Mouse (Mus musculus): Measurements from ENCODE around the gene Rpl9-ps6. TPM values are rescaled to one million over a fixed set of nuclear protein-coding genes. Genes with fewer than 3 reads are reported as not detected.

The Rpl9-ps6 gene
- polyA plus RNA-seq, 1 experiment from 2014 or later, result 98.3 TPM

DNA sequence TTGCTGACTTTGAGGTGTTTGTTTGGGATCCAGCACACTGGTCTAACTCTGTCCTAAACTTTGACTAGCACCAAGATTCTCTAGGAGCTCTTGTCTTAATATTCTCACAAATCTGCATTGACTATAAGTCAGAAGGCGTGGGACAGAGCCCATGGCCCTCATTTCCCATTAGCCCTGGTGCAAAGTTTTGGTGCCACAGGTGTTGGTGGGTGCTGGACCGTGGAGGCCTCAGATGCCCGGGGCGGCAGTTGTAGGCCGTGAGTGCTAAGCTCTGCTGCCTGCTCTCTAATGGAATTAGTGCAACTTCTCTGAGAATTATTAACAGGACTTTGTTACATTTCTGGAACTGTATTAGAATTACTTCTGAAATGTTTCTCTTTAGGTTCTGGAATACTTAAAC is 31.6 kb upstream of the Rpl9-ps6 start:
- 94% methylated on average over 5 of the region's 5 CpGs for WGBS
- DNase-seq (ENCODE audit: low spot score) (no peak), ATAC-seq (ENCODE audit: insufficient number of reproducible peaks, low FRiP score, low TSS enrichment, low read depth) (no peak)
- H3K27ac ChIP-seq (replicated peaks; ENCODE audit: low read depth, low read length), result no peak overlapping the region
- no peak overlapping the region for H3K9ac ChIP-seq (ENCODE audit: low read length)
- H3K4me1 ChIP-seq (ENCODE audit: control insufficient read depth, insufficient read depth, low read length), result no peaks in the 10 kb centered on the region
- H3K9me3 ChIP-seq (ENCODE audit: control insufficient read depth, low read length), result no peaks in the 10 kb centered on the region
- H3K4me2 ChIP-seq (ENCODE audit: low read depth, severe bottlenecking), result no peak overlapping the region
- H3K36me3 ChIP-seq (ENCODE audit: control insufficient read depth, insufficient read depth, low read length), result peaks cover 12% of the 10 kb centered on the region; the same call in 1 of the 2 replicates
- no peak overlapping the region for H3K4me3 ChIP-seq (ENCODE audit: low read depth, low read length)
- H3K27me3 ChIP-seq (ENCODE audit: control insufficient read depth, insufficient read depth, low read length), result no peaks in the 10 kb centered on the region

DNA sequence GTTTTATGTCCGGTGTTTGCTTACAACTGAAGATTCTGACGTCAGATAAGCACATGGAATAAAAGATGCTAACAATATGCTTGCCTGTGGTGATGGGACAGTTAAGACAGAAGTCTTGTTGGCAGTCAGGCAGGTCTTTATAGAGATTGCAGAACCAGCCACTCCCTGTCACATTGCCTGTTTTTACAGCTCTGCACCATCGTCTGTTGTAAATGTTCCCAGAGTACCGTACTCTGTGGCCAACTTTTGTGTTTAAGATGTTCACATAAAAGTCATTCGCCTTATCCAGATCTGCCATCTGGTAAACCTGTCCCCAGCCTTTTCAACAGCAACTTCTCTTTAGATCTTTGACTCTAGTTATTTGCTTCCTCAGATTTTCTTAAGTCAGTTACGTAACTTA is 31.0 kb upstream of the Rpl9-ps6 start:
- no peak overlapping the region for H3K27ac ChIP-seq (replicated peaks; ENCODE audit: low read depth, low read length)
- H3K27me3 ChIP-seq (ENCODE audit: control insufficient read depth, insufficient read depth, low read length), result no peaks in the 10 kb centered on the region
- no peaks in the 10 kb centered on the region for H3K9me3 ChIP-seq (ENCODE audit: control insufficient read depth, low read length)
- no peak overlapping the region for H3K4me3 ChIP-seq (ENCODE audit: low read depth, low read length)
- no peak for DNase-seq (ENCODE audit: low spot score)
- no peaks in the 10 kb centered on the region for H3K4me1 ChIP-seq (ENCODE audit: control insufficient read depth, insufficient read depth, low read length)
- no peak overlapping the region for H3K4me2 ChIP-seq (ENCODE audit: low read depth, severe bottlenecking)
- no peak for ATAC-seq (ENCODE audit: insufficient number of reproducible peaks, low FRiP score, low TSS enrichment, low read depth)
- H3K36me3 ChIP-seq (ENCODE audit: control insufficient read depth, insufficient read depth, low read length), result peaks cover 12% of the 10 kb centered on the region; the same call in 1 of the 2 replicates
- no peak overlapping the region for H3K9ac ChIP-seq (ENCODE audit: low read length)
- WGBS, result 86% methylated on average over 6 of the region's 6 CpGs

DNA sequence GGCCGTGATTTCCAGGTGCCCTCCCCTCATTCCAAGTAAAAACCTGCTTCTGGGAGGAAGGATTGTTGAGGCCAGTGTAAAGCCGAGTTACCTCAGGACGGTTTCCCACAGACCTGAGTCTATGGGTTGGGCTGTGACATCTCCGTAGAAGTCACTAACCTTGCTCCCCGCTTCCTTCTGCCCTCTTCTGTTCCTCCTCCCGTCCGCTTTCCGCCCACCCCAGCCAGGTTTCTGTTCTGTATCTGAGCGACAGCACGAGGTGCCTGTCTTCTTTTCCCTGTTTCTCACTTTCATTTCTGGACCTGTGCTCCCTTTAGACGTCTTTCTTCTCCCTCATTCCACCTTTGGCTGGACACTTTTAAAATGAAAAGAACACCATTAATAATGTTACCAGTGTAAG is 28.7 kb upstream of the Rpl9-ps6 start:
- Histone ChIP-seq H3K4me2 (ENCODE audit: low read depth, severe bottlenecking) (no peak overlapping the region), H3K9ac (ENCODE audit: low read length) (no peak overlapping the region), H3K4me3 (ENCODE audit: low read depth, low read length) (no peak overlapping the region), H3K4me1 (ENCODE audit: control insufficient read depth, insufficient read depth, low read length) (no peaks in the 10 kb centered on the region), H3K27me3 (ENCODE audit: control insufficient read depth, insufficient read depth, low read length) (no peaks in the 10 kb centered on the region), H3K9me3 (ENCODE audit: control insufficient read depth, low read length) (no peaks in the 10 kb centered on the region), H3K36me3 (ENCODE audit: control insufficient read depth, insufficient read depth, low read length) (peaks cover 12% of the 10 kb centered on the region; the same call in 1 of the 2 replicates), H3K27ac (replicated peaks; ENCODE audit: low read depth, low read length) (no peak overlapping the region)
- ATAC-seq (ENCODE audit: insufficient number of reproducible peaks, low FRiP score, low TSS enrichment, low read depth), result no peak
- DNase-seq (ENCODE audit: low spot score), result no peak
- WGBS, result 91% methylated on average over 11 of the region's 11 CpGs

DNA sequence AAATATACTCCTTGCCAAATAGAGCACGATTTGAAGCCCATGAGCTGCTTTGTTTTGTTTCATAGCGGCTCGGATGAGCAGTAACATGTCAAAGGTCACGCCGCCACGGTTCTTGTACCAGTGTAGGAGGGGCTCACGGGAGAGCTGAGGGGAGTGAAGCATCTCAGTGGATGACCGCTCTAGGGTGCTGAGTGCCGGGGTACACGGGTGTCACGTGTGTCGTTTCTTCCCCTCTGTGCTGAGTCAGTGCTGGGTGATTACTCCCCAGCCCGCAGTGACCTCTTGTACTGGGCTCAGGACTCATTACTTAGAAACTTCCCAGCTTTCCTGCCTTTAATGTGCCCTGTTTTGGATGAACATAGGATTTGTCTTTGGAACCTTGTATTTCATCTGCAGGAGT is 28.2 kb upstream of the Rpl9-ps6 start:
- Histone ChIP-seq H3K9ac (ENCODE audit: low read length) (no peak overlapping the region), H3K4me3 (ENCODE audit: low read depth, low read length) (no peak overlapping the region), H3K4me1 (ENCODE audit: control insufficient read depth, insufficient read depth, low read length) (no peaks in the 10 kb centered on the region), H3K4me2 (ENCODE audit: low read depth, severe bottlenecking) (no peak overlapping the region), H3K9me3 (ENCODE audit: control insufficient read depth, low read length) (no peaks in the 10 kb centered on the region), H3K36me3 (ENCODE audit: control insufficient read depth, insufficient read depth, low read length) (peaks cover 12% of the 10 kb centered on the region; the same call in 1 of the 2 replicates), H3K27me3 (ENCODE audit: control insufficient read depth, insufficient read depth, low read length) (no peaks in the 10 kb centered on the region), H3K27ac (replicated peaks; ENCODE audit: low read depth, low read length) (no peak overlapping the region)
- DNase-seq (ENCODE audit: low spot score) (no peak), ATAC-seq (ENCODE audit: insufficient number of reproducible peaks, low FRiP score, low TSS enrichment, low read depth) (no peak)
- WGBS, result 96% methylated on average over 13 of the region's 13 CpGs

DNA sequence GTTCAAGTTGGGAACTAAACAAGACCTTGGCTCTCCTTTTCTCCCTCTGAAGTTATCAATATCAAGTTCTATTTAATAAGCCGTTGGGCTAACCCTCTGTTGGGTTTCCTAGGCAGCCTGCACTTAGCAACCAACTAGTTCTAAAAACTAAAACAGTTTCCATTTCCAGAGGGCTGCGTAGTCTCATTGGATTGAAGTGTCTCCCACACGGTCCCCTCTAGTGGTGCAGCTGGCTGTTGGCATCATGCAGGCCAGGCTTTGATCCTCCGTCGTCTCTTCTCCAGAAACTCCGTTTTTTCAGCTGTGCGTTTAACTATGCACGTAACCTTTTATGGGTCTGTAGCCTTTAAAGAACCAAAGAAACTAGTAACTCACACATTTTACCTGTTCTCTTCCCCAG is 27.1 kb upstream of the Rpl9-ps6 start:
- Histone ChIP-seq H3K36me3 (ENCODE audit: control insufficient read depth, insufficient read depth, low read length) (peaks cover 12% of the 10 kb centered on the region; the same call in 1 of the 2 replicates), H3K9me3 (ENCODE audit: control insufficient read depth, low read length) (no peaks in the 10 kb centered on the region), H3K4me3 (ENCODE audit: low read depth, low read length) (no peak overlapping the region), H3K9ac (ENCODE audit: low read length) (no peak overlapping the region), H3K4me2 (ENCODE audit: low read depth, severe bottlenecking) (no peak overlapping the region), H3K27me3 (ENCODE audit: control insufficient read depth, insufficient read depth, low read length) (no peaks in the 10 kb centered on the region), H3K27ac (replicated peaks; ENCODE audit: low read depth, low read length) (no peak overlapping the region), H3K4me1 (ENCODE audit: control insufficient read depth, insufficient read depth, low read length) (no peaks in the 10 kb centered on the region)
- 72% methylated on average over 8 of the region's 8 CpGs for WGBS
- ATAC-seq (ENCODE audit: insufficient number of reproducible peaks, low FRiP score, low TSS enrichment, low read depth), result no peak
- DNase-seq (ENCODE audit: low spot score), result no peak

DNA sequence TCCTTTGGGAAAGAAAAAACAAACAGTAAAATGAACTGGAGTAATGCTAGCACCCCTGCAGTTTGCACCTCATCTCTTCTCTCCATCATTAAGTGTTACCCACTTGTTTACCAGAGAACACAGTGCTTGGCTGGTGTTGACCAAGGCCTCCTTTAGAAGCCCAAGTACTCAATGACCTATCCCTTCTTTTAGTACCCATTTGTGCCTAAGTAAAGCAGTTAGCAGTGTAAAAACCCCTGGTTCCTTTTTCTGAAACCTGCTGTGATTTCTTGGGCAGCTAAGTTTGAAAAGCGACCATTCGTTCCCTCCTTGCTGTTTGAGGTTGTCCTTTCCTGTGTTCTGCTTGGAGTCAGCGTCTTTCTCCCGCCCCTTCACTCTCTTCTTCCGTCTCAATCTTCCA is 26.6 kb upstream of the Rpl9-ps6 start:
- Histone ChIP-seq H3K9me3 (ENCODE audit: control insufficient read depth, low read length) (no peaks in the 10 kb centered on the region), H3K27ac (replicated peaks; ENCODE audit: low read depth, low read length) (no peak overlapping the region), H3K9ac (ENCODE audit: low read length) (no peak overlapping the region), H3K4me2 (ENCODE audit: low read depth, severe bottlenecking) (no peak overlapping the region), H3K27me3 (ENCODE audit: control insufficient read depth, insufficient read depth, low read length) (no peaks in the 10 kb centered on the region), H3K4me3 (ENCODE audit: low read depth, low read length) (no peak overlapping the region), H3K36me3 (ENCODE audit: control insufficient read depth, insufficient read depth, low read length) (peaks cover 10% of the 10 kb centered on the region; the same call in 1 of the 2 replicates), H3K4me1 (ENCODE audit: control insufficient read depth, insufficient read depth, low read length) (no peaks in the 10 kb centered on the region)
- DNase-seq (ENCODE audit: low spot score) (no peak), ATAC-seq (ENCODE audit: insufficient number of reproducible peaks, low FRiP score, low TSS enrichment, low read depth) (no peak)
- 89% methylated on average over 5 of the region's 5 CpGs for WGBS

DNA sequence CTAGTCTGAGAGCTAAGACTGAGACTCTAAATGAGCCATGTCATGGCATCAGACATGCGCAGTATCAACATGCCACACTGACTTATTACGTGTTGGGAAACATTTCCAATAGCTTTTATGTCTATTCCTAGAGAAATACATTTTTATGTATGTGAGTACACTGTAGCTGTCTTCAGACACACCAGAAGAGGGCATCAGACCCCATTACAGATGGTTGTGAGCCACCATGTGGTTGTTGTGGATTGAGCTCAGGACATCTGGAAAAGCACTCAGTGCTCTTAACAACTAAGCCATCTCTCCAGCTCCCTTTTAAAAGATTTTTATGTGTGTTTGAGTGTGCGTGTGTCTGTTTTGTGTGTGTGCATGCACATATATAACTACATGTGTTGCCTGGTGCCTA is 26.0 kb upstream of the Rpl9-ps6 start:
- H3K36me3 ChIP-seq (ENCODE audit: control insufficient read depth, insufficient read depth, low read length), result peaks cover 9% of the 10 kb centered on the region; the same call in 1 of the 2 replicates
- H3K27ac ChIP-seq (replicated peaks; ENCODE audit: low read depth, low read length), result no peak overlapping the region
- H3K9me3 ChIP-seq (ENCODE audit: control insufficient read depth, low read length), result no peaks in the 10 kb centered on the region
- WGBS, result 89% methylated on average over 3 of the region's 3 CpGs
- no peak for DNase-seq (ENCODE audit: low spot score)
- no peaks in the 10 kb centered on the region for H3K27me3 ChIP-seq (ENCODE audit: control insufficient read depth, insufficient read depth, low read length)
- H3K9ac ChIP-seq (ENCODE audit: low read length), result no peak overlapping the region
- ATAC-seq (ENCODE audit: insufficient number of reproducible peaks, low FRiP score, low TSS enrichment, low read depth), result no peak
- peaks cover 3% of the 10 kb centered on the region; the same call in 1 of the 2 replicates for H3K4me1 ChIP-seq (ENCODE audit: control insufficient read depth, insufficient read depth, low read length)
- H3K4me2 ChIP-seq (ENCODE audit: low read depth, severe bottlenecking), result no peak overlapping the region
- no peak overlapping the region for H3K4me3 ChIP-seq (ENCODE audit: low read depth, low read length)

DNA sequence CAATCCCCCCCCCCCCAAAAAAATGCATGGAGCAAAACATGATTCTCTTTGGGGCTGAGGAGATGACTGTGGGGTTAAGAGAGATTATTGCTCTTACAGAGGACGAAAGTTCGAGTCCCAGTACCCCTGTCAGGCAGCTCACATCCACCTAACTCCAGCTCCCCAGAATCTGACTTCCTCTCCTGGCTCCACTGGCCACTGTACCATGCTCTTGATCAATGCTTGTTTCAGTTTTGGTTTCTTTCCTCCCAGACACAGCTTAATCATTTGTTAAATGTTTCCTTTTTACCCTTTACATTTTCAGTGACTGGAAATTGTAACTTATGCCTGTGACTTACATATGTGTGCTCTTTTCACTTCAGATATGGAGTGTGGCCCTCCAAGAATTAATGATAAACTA is 24.6 kb upstream of the Rpl9-ps6 start:
- Histone ChIP-seq H3K4me1 (ENCODE audit: control insufficient read depth, insufficient read depth, low read length) (peaks cover 10% of the 10 kb centered on the region; the same call in 1 of the 2 replicates), H3K4me3 (ENCODE audit: low read depth, low read length) (no peak overlapping the region), H3K27ac (replicated peaks; ENCODE audit: low read depth, low read length) (no peak overlapping the region), H3K9me3 (ENCODE audit: control insufficient read depth, low read length) (no peaks in the 10 kb centered on the region), H3K9ac (ENCODE audit: low read length) (no peak overlapping the region), H3K4me2 (ENCODE audit: low read depth, severe bottlenecking) (no peak overlapping the region), H3K36me3 (ENCODE audit: control insufficient read depth, insufficient read depth, low read length) (peaks cover 9% of the 10 kb centered on the region; the same call in 1 of the 2 replicates), H3K27me3 (ENCODE audit: control insufficient read depth, insufficient read depth, low read length) (no peaks in the 10 kb centered on the region)
- ATAC-seq (ENCODE audit: insufficient number of reproducible peaks, low FRiP score, low TSS enrichment, low read depth), result no peak
- DNase-seq (ENCODE audit: low spot score), result no peak
- WGBS, result 92% methylated on average over 2 of the region's 2 CpGs
